Mouse (Mus musculus) C2C12 (cell line): Measurements from ENCODE around the gene H2al1a.

Source experiments
- CTCF ChIP-seq: IDR thresholded peaks from one replicate; pipeline ENCODE4 v1.5.1; 2011; ENCODE audit not compliant: control insufficient read depth, insufficient read depth, insufficient read length
- MAX ChIP-seq: IDR thresholded peaks from one replicate; pipeline ENCODE4 v1.6.1; 2011; ENCODE audit warnings: mild to moderate bottlenecking, control low read depth
- USF1 ChIP-seq: IDR thresholded peaks from one replicate; pipeline ENCODE4 v1.6.1; 2011; ENCODE audit warnings: low read depth, mild to moderate bottlenecking, control low read depth, moderate library complexity

- TF ChIP-seq CTCF (no peak), USF1 (no peak), MAX (no peak)
These were observed 47.7 kb downstream of the H2al1a start for GRCm38 (mm10) chrX:11346756-11347155.
